Mouse (Mus musculus): ENCODE data around the gene Ninj1. TPM values are rescaled to one million over a fixed set of nuclear protein-coding genes. Genes with fewer than 3 reads are reported as not detected.

The Ninj1 gene
- polyA plus RNA-seq, 1 experiment, result 53.6 TPM

DNA sequence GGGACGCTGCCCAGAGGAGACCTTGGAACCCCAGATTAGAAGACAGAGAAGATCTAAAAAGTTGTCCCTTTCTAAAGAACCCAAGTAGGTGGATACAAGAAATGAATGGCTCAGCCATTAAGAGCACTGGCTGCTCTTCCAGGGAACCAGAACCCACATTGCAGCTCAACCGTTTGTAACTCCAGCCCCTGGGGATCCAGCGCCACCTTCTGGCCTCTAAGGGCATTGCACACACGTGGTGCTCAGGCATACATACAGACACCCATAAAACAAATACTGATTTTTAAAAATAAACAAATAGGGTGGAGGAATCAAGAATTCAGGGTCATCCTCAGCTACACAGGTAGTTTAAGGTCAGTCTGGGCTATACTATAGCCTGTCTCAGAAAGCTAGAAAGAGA, 30.6 kb upstream of the Ninj1 start:
- TF ChIP-seq CTCF (IDR thresholded peaks at IDR 0.05; ENCODE audit: extremely low read depth, insufficient read length, insufficient replicate concordance, low read depth, low read length) (peak; percentile 29; the same call in 1 of the 2 replicates), POLR2A (IDR thresholded peaks at IDR 0.05; ENCODE audit: low read depth, low read length) (no peak)
- WGBS, result 82% methylated on average over 4 of the region's 4 CpGs

DNA sequence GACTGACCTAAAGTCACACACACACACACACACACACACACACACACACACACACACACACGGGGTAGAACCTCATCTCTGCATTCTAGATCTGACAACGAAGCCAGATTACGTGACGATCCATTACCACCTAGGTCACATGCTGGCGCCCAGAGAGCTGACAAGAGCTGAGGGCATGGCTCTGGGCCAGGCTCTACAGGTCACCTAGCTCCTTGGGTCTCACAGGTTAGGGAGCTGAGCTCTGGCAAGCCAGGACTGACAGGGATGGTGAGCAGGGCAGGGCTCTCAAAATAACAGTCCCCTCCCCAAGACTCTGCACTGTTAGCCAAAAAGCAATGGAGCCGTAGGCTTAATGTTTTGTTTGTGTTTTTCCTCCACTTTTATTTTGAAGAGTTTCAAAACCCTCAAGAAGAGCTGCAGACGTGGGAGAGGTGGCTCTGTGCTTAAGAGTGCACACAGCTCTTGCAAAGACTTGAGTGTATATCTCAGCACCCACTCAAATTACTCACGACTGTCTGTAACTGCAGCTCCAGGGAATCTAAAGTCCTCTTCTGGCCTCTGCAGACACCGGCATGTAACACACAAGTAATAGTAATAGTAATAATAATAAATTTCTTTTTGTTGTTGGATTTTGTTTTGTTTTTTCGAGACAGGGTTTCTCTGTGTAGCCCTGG, 29.1 kb upstream of the Ninj1 start:
- no peaks in the 10 kb centered on the region for H3K36me3 ChIP-seq (ENCODE audit: control insufficient read depth, insufficient read depth, low read length)
- H3K27ac ChIP-seq (ENCODE audit: insufficient read depth, low read depth, low read length), result no peak overlapping the region
- WGBS, result 51% methylated on average over 10 of the region's 10 CpGs
- TF ChIP-seq POLR2A (IDR thresholded peaks at IDR 0.05; ENCODE audit: low read depth, low read length) (no peak), CTCF (IDR thresholded peaks at IDR 0.05; ENCODE audit: extremely low read depth, insufficient read length, insufficient replicate concordance, low read depth, low read length) (no peak)
- peaks cover 6% of the 10 kb centered on the region for H3K4me1 ChIP-seq (ENCODE audit: control insufficient read depth, insufficient read depth, insufficient read length, low read length)
- no peaks in the 10 kb centered on the region for H3K27me3 ChIP-seq (ENCODE audit: control insufficient read depth, insufficient read depth, low read length)
- no peak overlapping the region for H3K4me3 ChIP-seq (ENCODE audit: low read depth, low read length)

More for the DNA sequence above, 30.6 kb upstream of the Ninj1 start:
- no peaks in the 10 kb centered on the region for H3K36me3 ChIP-seq (ENCODE audit: control insufficient read depth, insufficient read depth, low read length)
- H3K4me3 ChIP-seq (ENCODE audit: low read depth, low read length), result no peak overlapping the region
- H3K27ac ChIP-seq (ENCODE audit: insufficient read depth, low read depth, low read length), result no peak overlapping the region
- H3K27me3 ChIP-seq (ENCODE audit: control insufficient read depth, insufficient read depth, low read length), result no peaks in the 10 kb centered on the region
- peaks cover 6% of the 10 kb centered on the region for H3K4me1 ChIP-seq (ENCODE audit: control insufficient read depth, insufficient read depth, insufficient read length, low read length)

DNA sequence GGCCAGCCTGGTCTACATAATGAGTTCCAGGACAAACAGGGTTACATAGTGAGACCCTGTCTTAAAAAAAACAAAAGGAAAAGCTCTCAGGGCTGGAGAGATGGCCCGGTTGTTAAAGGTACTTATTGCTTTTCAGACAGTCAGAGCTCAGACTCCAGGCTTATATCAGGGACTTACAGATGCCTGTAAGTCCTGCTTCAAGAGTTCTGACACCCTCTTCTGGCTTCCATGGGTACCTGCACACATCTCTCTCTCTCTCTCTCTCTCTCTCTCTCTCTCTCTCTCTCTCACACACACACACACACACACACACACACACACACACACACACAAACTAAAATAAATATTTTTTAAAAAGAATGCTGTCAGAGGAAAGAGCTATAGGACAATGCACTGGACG, 26.0 kb upstream of the Ninj1 start:
- 70% methylated on average over 2 of the region's 2 CpGs for WGBS
- peaks cover 2% of the 10 kb centered on the region for H3K4me1 ChIP-seq (ENCODE audit: control insufficient read depth, insufficient read depth, insufficient read length, low read length)
- no peak overlapping the region for H3K4me3 ChIP-seq (ENCODE audit: low read depth, low read length)
- no peak for TF ChIP-seq POLR2A (IDR thresholded peaks at IDR 0.05; ENCODE audit: low read depth, low read length)
- no peak for TF ChIP-seq CTCF (IDR thresholded peaks at IDR 0.05; ENCODE audit: extremely low read depth, insufficient read length, insufficient replicate concordance, low read depth, low read length)
- H3K27me3 ChIP-seq (ENCODE audit: control insufficient read depth, insufficient read depth, low read length), result no peaks in the 10 kb centered on the region
- no peaks in the 10 kb centered on the region for H3K36me3 ChIP-seq (ENCODE audit: control insufficient read depth, insufficient read depth, low read length)
- H3K27ac ChIP-seq (ENCODE audit: insufficient read depth, low read depth, low read length), result no peak overlapping the region

DNA sequence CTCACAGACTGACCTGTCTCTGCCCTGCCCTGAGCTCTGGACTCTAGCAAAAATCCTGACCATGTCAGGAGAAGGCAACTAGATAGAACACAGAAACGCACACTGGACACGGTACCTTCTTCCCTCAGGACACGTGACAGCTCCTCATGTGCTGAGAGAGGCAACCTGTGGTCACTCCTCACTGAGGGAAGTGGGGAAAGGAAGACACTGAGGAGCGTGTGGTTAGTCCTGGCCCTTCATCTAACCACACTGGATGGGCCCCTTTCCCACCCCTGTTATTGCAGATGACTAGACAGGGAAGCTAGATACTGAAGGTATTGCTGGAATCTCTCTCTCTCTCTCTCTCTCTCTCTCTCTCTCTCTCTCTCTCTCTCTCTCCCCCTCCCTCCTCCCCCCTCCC, 24.6 kb upstream of the Ninj1 start:
- Histone ChIP-seq H3K27ac (ENCODE audit: insufficient read depth, low read depth, low read length) (no peak overlapping the region), H3K4me3 (ENCODE audit: low read depth, low read length) (no peak overlapping the region), H3K4me1 (ENCODE audit: control insufficient read depth, insufficient read depth, insufficient read length, low read length) (peaks cover 2% of the 10 kb centered on the region), H3K27me3 (ENCODE audit: control insufficient read depth, insufficient read depth, low read length) (no peaks in the 10 kb centered on the region), H3K36me3 (ENCODE audit: control insufficient read depth, insufficient read depth, low read length) (no peaks in the 10 kb centered on the region)
- 75% methylated on average over 4 of the region's 4 CpGs for WGBS
- no peak for TF ChIP-seq CTCF (IDR thresholded peaks at IDR 0.05; ENCODE audit: extremely low read depth, insufficient read length, insufficient replicate concordance, low read depth, low read length)
- TF ChIP-seq POLR2A (IDR thresholded peaks at IDR 0.05; ENCODE audit: low read depth, low read length), result no peak

DNA sequence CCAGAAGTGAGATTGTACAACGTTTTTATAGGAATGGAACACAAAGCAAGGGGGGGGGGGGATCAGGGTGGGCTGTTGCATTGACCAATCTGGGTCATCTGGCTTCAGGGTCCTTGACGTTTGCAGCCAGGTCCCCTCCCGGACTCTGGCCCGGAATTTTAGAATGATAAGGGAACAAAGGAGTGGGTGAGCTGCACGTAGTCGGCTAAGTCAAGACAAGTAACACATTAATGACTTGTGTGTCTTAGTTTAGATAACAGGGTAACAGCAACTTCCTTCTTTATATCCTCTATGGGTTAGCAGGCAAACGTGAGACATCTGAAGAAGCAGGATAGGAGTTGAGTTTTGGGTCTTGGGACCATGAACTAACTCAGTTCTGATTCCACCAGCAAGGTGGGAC, 23.6 kb upstream of the Ninj1 start:
- no peak overlapping the region for H3K4me3 ChIP-seq (ENCODE audit: low read depth, low read length)
- H3K27me3 ChIP-seq (ENCODE audit: control insufficient read depth, insufficient read depth, low read length), result no peaks in the 10 kb centered on the region
- TF ChIP-seq CTCF (IDR thresholded peaks at IDR 0.05; ENCODE audit: extremely low read depth, insufficient read length, insufficient replicate concordance, low read depth, low read length), result no peak
- H3K4me1 ChIP-seq (ENCODE audit: control insufficient read depth, insufficient read depth, insufficient read length, low read length), result no peaks in the 10 kb centered on the region; the same call in 1 of the 2 replicates
- 26% methylated on average over 7 of the region's 7 CpGs for WGBS
- H3K36me3 ChIP-seq (ENCODE audit: control insufficient read depth, insufficient read depth, low read length), result no peaks in the 10 kb centered on the region
- H3K27ac ChIP-seq (ENCODE audit: insufficient read depth, low read depth, low read length), result no peak overlapping the region

DNA sequence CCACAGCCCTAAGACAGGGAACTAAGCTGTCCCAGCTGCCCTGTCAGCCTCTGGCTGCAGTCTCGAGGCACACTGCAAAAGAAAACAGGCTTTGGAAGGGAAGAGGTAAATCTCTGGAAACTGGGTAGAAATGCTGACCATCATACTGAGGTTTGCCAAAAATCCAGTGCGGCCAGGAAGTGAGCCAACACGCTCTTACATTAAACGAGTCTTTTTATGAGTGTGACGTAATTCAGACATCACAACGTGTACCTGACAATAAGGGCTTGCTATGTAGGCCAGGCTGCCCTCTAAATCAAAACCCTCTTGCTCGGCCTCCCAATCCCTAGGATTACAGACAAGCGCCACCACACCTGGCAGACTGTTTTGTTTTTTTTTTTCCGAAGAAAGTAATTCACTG, 20.2 kb upstream of the Ninj1 start:
- no peak overlapping the region for H3K27ac ChIP-seq (ENCODE audit: insufficient read depth, low read depth, low read length)
- H3K36me3 ChIP-seq (ENCODE audit: control insufficient read depth, insufficient read depth, low read length), result no peaks in the 10 kb centered on the region
- no peak for TF ChIP-seq CTCF (IDR thresholded peaks at IDR 0.05; ENCODE audit: extremely low read depth, insufficient read length, insufficient replicate concordance, low read depth, low read length)
- no peak for TF ChIP-seq POLR2A (IDR thresholded peaks at IDR 0.05; ENCODE audit: low read depth, low read length)
- no peak overlapping the region for H3K4me3 ChIP-seq (ENCODE audit: low read depth, low read length)
- H3K27me3 ChIP-seq (ENCODE audit: control insufficient read depth, insufficient read depth, low read length), result no peaks in the 10 kb centered on the region
- WGBS, result 67% methylated on average over 9 of the region's 9 CpGs
- no peaks in the 10 kb centered on the region; the same call in 1 of the 2 replicates for H3K4me1 ChIP-seq (ENCODE audit: control insufficient read depth, insufficient read depth, insufficient read length, low read length)

DNA sequence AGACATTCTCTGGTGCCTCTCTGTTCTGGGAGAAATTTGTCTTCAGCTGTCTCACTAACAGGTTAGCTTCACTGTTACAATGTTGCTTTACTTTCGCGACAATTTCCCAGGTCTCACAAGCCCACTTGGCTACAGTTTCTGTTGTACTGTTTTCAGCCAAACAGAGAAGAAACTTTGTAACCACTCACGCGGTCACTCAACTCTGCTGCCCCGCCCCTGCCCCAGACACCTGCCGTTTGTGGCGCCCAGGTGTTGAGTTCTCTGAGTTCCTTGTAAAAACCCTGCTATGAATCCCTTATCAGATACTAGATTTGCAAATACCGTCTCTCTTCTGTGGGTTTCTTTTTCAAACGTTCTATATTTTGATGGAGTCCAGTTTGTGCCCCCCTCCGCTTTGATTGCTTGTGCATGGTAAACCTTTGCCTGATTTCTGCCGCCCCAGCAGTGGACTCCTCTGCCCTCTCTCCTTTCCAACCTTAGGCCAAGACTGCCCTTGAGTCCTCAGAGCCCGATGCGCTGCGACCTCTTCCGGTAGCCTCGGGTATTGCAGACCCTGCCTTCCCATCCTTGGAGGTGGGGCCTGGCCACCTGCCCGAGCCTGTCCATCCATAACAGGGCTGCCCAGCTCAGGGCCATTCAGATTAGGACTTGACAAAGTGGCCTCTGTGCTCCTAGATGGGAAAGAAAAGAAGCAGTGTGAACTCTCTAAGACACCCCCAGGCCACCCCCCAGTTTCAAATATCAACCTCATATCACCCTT, 17.7 kb upstream of the Ninj1 start:
- Histone ChIP-seq H3K4me3 (ENCODE audit: low read depth, low read length) (no peak overlapping the region), H3K27me3 (ENCODE audit: control insufficient read depth, insufficient read depth, low read length) (no peaks in the 10 kb centered on the region), H3K4me1 (ENCODE audit: control insufficient read depth, insufficient read depth, insufficient read length, low read length) (no peaks in the 10 kb centered on the region), H3K27ac (ENCODE audit: insufficient read depth, low read depth, low read length) (0 out of 2 replicates have a peak overlapping the region, but pooled peaks have one; percentile 16), H3K36me3 (ENCODE audit: control insufficient read depth, insufficient read depth, low read length) (no peaks in the 10 kb centered on the region)
- WGBS, result 7% methylated on average over 17 of the region's 17 CpGs
- peak; percentile 95 for TF ChIP-seq CTCF (IDR thresholded peaks at IDR 0.05; ENCODE audit: extremely low read depth, insufficient read length, insufficient replicate concordance, low read depth, low read length)
- no peak; the same call in 1 of the 2 replicates for TF ChIP-seq POLR2A (IDR thresholded peaks at IDR 0.05; ENCODE audit: low read depth, low read length)

All from small intestine, adult 2 months (tissue).